In the genomic region with DNA sequence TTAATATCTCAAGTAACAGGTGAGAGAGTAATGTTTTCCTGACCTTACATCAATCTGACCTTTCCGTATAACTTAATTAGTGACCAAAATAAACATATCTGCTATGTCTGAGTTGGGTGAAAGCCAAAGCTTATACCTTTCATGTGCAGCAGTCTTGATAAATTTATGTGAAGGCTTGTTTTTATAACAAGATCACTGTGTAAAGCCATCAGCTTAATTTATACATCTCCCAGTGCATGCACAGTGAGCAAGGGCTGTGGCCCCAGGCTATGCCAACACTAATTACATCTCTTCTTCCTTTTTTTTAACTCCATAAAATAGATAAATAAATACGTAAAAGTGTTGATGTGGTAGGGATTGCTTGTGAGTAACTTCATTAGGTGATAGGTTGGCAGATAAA, we compare ENCODE assay signal across 15 mouse cellular contexts.
"Had no signal": no experiment of that assay in that cellular context is flagged by ENCODE, and none has a peak within 500 bp of the region (broad histone marks: within the 10 kb centered on the region; RNA-seq: fewer than 3 reads in every experiment).

No protein-coding gene starts in this region.

- H3K4me3 ChIP-seq: midbrain, embryonic 13.5 days; midbrain, embryonic 15.5 days; neural tube, embryonic 12.5 days had no signal

- H3K4me2 ChIP-seq: lung, embryonic 14.5 days; midbrain, embryonic 11.5 days; midbrain, embryonic 13.5 days; midbrain, embryonic 15.5 days; neural tube, embryonic 12.5 days had no signal

- ATAC-seq: midbrain, embryonic 13.5 days; midbrain, embryonic 15.5 days had no signal

- H3K9ac ChIP-seq: lung, embryonic 14.5 days; midbrain, embryonic 13.5 days; midbrain, embryonic 15.5 days; neural tube, embryonic 12.5 days had no signal

- DNase-seq: lung, adult 18-20 months; lung, embryonic 14.5 days; lung, postnatal 10 days; lung, postnatal 4 days; right cerebral cortex, adult 18-20 months; right cerebral cortex, postnatal 25 days; right cerebral cortex, postnatal 4 days; spleen, adult 18-20 months; thymus, adult 18-20 months; thymus, postnatal 14 days; thymus, postnatal 36 days had no signal

- H3K4me1 ChIP-seq: midbrain, embryonic 13.5 days; midbrain, embryonic 15.5 days; neural tube, embryonic 12.5 days had no signal

- H3K27me3 ChIP-seq: midbrain, embryonic 13.5 days; midbrain, embryonic 15.5 days; neural tube, embryonic 12.5 days had no signal

- H3K27ac ChIP-seq: midbrain, embryonic 13.5 days; midbrain, embryonic 15.5 days; neural tube, embryonic 12.5 days had no signal

- H3K36me3 ChIP-seq: midbrain, embryonic 13.5 days; midbrain, embryonic 15.5 days; neural tube, embryonic 12.5 days had no signal

- H3K9me3 ChIP-seq: midbrain, embryonic 13.5 days; midbrain, embryonic 15.5 days; neural tube, embryonic 12.5 days had no signal
